Mouse (Mus musculus) gastrocnemius, postnatal 14 days (tissue): ENCODE measurements around the gene Slc5a10. TPM values are rescaled to one million over a fixed set of nuclear protein-coding genes. Genes with fewer than 3 reads are reported as not detected.

Source experiments
- DNase-seq: peaks from one replicate; pipeline ENCODE4 v3.0.0; 2021; ENCODE audit warnings: mixed read lengths
- intact Hi-C: fragments of 180-260 bp; cut with DNase I; formaldehyde crosslinking; loops from one replicate; pipeline ENCODE4 v1.15.1; 2025; ENCODE audit warnings: low total_unique reads
- total RNA-seq, 2 experiments: library from RNA; stranded (reverse); gene quantifications; 2 replicates each; pipeline ENCODE4 v1.2.3; 2021

The Slc5a10 gene
- total RNA-seq, 2 experiments from 2014 or later, result not detected

DNA sequence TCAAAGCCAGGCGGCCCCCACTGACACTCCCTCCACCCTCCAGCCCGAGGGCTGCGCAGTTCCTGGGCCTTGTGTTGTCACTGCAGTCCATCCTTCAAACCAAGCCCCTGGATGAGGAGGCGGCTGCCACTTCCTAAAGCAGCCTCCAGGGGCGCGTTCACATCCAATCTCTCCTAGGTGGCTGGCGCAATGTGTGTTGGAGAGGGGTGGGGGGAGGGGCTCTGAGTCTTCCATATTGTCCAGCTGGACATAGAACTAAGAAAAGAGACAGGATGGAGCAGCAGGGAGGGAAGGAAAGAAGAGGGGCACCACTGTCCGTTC, 45.8 kb downstream of the Slc5a10 start:
- intact Hi-C loops, result no loop called here
- no peak for DNase-seq

GRCm38 (mm10) chr11:61674151-61674838, 46.3 kb downstream of the Slc5a10 start:
- no peak for DNase-seq
- intact Hi-C loops, result no loop called here

GRCm38 (mm10) chr11:61673686-61674085, 46.9 kb downstream of the Slc5a10 start:
- peak; percentile 30 for DNase-seq
- intact Hi-C loops, result no loop called here

GRCm38 (mm10) chr11:61671781-61672383, 48.7 kb downstream of the Slc5a10 start:
- DNase-seq, result no peak
- intact Hi-C loops, result no loop called here

- no peak for DNase-seq
- intact Hi-C loops, result no loop called here
Observed at GRCm38 (mm10) chr11:61669492-61670490, 50.8 kb downstream of the Slc5a10 start.

DNA sequence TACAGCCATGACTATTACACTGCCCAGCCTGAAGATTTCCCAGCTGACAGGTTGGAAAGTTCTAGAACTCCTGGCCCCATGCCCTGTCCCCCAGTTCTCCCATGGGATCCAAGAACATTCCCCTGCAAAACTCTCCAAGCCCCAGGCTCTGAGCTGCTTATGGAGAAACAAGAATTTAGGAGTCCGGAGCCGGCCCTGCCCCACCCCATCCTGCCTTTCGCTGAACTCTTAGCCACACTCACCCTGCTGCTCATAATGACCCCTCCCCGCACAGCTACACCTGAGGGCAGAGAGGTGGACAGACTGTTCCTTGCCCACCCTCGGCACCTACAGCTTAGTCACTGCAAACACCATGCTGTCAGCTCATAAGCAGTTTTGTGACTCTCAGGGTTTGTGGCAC, 52.8 kb downstream of the Slc5a10 start:
- intact Hi-C loops, result loop anchor here (2.0 kb wide), 1 partner anchor 41 kb away; no protein-coding TSS in a partner anchor

DNA sequence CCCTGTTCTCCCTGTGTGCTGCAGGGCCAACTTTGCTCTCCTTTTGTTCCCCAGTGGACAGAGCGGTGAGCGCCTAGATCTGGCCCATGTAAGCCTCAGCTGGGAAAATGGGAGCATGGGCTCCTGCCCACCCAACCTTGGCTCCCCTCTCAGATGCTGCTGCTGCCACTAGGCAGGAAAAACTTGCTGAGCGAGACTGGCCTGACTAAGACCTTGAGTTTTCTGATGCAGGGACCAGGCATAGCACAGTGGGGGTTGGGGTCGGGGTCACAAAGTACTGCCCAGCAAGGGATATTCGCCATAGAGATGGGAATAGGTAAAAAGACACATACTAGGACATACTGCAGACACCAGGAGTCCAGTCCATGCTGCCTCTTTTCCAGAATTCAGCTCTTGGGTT, 53.4 kb downstream of the Slc5a10 start:
- intact Hi-C loops, result loop anchor here (2.0 kb wide), 1 partner anchor 42 kb away; no protein-coding TSS in a partner anchor

More for the DNA sequence above, 52.8 kb downstream of the Slc5a10 start:
- DNase-seq, result no peak

DNA sequence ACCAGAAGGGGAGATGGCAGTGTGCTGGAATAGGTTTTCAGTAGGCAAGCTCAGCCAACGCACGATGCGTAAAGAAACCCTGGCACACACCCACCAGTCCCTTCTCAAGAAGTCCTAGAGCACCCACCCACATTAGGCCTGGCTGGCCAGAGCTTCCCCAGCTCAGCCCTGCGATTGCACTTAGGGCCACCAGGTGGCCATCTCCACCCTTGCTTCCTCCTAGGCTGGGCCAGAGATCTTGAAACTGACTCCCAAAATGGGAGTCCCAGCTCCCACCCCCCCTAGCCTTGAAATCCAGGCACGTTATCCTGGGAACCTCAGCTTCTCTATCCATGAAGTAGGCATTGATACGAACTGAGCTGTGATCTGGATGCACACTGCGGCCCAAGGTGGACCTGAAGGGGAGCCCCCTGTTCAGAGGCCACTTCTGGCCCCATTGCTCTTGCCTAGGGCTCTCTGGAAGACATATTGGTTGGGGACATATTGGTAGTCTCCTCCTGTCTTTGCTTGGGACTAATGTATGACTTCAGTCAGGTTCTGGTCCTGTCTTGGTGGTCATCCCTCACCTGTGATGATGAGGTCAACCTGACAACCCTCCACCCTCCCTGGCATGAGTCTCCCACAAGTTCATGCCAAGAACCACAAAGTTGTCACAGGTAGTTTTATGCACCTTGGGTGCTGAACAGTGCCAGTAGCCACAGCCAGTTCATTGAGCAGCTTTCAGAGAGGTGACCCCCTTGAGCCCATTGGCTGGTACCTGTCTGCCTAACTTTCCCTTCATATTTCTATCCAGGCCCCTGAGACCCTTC, 54.4 kb downstream of the Slc5a10 start:
- intact Hi-C loops, result loop anchor here (2.0 kb wide), 2 partner anchors 43 to 49 kb away; no protein-coding TSS in a partner anchor
- peak; percentile 52 for DNase-seq

More for the DNA sequence above, 53.4 kb downstream of the Slc5a10 start:
- no peak for DNase-seq

GRCm38 (mm10) chr11:61665401-61665800, 55.2 kb downstream of the Slc5a10 start:
- intact Hi-C loops, result loop anchor here (2.0 kb wide), 1 partner anchor 49 kb away; no protein-coding TSS in a partner anchor

GRCm38 (mm10) chr11:61662189-61662588, 58.4 kb downstream of the Slc5a10 start:
- DNase-seq, result no peak
- intact Hi-C loops, result no loop called here

More at GRCm38 (mm10) chr11:61665401-61665800, 55.2 kb downstream of the Slc5a10 start:
- no peak for DNase-seq

- intact Hi-C loops, result no loop called here
- DNase-seq, result no peak
Observed at GRCm38 (mm10) chr11:61660806-61661392, 59.7 kb downstream of the Slc5a10 start.

GRCm38 (mm10) chr11:61660001-61660400, 60.6 kb downstream of the Slc5a10 start:
- DNase-seq, result no peak
- intact Hi-C loops, result no loop called here

DNA sequence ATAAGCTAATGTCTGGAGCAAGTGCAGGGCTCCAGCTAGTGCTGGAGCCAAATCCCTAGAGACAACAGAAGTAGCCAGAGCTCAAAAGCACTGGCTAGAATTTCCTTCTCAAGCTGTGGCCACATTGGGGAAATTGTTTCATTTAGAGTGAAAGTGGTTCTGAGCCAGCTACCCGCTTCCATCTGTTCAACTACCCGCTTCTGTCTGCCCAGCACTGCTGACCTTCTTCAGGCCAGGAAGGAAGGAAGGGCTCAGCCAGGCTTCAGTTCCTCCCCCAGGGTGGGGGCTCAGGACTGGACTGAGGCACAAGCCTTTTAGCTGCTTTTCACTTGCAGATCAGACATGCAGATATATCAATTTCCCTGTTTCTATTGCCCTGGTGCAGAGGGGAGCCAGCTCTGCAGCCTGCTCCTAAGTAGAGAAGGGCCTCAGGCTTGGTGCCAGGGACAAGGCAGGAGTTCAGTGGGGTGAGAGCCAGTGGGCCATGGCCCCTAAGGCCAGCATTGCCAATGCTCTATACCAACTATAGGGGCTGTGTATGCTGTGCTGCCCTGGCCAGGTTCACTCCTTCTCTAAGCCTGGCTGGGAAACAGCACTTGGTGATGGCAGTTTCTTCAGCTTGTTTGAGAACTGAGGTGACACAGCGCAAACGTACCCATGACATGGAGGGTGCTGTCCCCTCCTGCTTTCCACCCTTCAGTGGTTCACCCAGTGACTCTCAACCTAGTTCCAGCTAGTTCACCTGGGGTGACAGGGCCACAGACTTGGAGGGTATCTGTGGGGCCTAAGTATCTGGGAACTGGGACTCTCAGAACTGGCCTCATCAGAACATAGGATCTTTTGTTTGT, 61.4 kb downstream of the Slc5a10 start:
- intact Hi-C loops, result no loop called here
- DNase-seq, result no peak

- DNase-seq, result no peak
- intact Hi-C loops, result no loop called here
Observed at GRCm38 (mm10) chr11:61658360-61658922, 62.2 kb downstream of the Slc5a10 start.

DNA sequence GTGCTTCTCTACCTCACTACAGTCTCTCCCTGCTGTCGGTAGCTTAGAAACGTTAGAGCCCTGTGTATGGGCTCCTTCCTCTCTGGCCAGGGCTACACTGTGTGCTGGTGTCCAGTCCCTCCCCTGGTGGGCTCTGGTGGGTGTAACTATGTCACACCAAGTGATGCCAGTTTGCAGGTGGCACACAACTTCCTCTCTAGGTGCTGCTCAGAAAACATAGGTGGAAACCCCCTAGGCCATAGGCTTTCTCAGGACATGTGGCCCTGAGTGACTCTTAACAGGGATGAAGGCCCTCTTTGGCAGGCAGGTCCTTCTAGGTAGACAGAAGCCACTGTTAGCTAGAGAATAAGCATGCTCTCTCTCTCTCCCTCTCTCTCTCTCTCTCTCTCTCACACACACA, 63.2 kb downstream of the Slc5a10 start:
- no peak for DNase-seq
- intact Hi-C loops, result no loop called here

GRCm38 (mm10) chr11:61656148-61656850, 64.3 kb downstream of the Slc5a10 start:
- no peak for DNase-seq
- intact Hi-C loops, result no loop called here

DNA sequence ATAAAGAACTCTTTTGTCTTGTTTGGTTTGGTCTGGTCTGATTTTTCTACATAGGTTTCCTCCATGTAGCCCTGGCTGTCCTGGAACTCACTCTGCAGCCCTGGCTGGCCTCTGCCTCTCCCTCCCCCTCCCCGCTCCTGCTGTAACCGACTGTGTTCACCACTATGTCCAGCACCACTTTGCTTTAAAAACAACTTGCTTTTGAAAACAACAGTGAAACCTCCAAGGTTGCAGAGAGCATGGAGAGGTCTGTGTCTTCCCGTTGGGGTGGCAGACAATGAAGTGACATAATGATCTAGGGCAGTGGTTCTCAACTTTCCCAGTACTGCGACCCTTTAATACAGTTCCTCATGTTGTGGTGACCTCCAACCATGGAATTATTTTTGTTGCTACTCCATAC, 65.0 kb downstream of the Slc5a10 start:
- intact Hi-C loops, result no loop called here
- no peak for DNase-seq
